In the genomic region with DNA sequence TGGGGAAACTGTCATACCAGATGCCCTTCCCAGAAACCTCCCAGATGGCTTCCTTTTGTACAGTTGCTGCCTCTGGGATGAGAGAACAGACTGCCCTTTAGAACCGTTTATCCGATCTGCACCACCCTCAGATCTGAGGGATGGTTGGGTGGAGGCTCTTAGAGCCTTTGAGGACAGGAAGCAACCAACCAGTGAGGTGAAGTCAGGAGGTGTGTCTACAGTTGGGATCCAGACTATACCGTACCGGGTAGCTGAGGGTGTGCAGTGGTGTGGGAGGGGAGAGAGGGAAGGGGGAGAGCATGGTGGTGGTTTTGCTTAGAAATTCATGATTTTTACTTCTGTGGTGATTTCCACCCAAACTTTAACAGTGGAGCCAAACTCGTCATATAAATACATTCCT, we compare ENCODE assay signal across 21 mouse cellular contexts. TPM values are rescaled to one million over a fixed set of nuclear protein-coding genes. Genes with fewer than 3 reads are reported as not detected.
"Had no signal": no experiment of that assay in that cellular context is flagged by ENCODE, and none has a peak within 500 bp of the region (broad histone marks: within the 10 kb centered on the region; RNA-seq: fewer than 3 reads in every experiment).

No protein-coding gene starts in this region.

- H3K27ac ChIP-seq: limb, embryonic 12.5 days; limb, embryonic 15.5 days; liver, embryonic 14.5 days; midbrain, embryonic 10.5 days; midbrain, embryonic 15.5 days; stomach, postnatal 0 days had no signal

- H3K9ac ChIP-seq: limb, embryonic 12.5 days; limb, embryonic 15.5 days; liver, embryonic 14.5 days; liver, postnatal 0 days; lung, embryonic 14.5 days; midbrain, embryonic 15.5 days had no signal

- H3K27me3 ChIP-seq: limb, embryonic 15.5 days; midbrain, embryonic 15.5 days had no signal

- H3K4me2 ChIP-seq: limb, embryonic 12.5 days; limb, embryonic 15.5 days; liver, embryonic 11.5 days; lung, embryonic 14.5 days; midbrain, embryonic 15.5 days had no signal

- H3K4me3 ChIP-seq: limb, embryonic 12.5 days; limb, embryonic 15.5 days; megakaryocyte, embryonic 14.5 days; midbrain, embryonic 10.5 days; midbrain, embryonic 15.5 days had no signal

- DNase-seq: kidney, adult 18-20 months; kidney, adult 9 months; kidney, postnatal 14 days; kidney, postnatal 4 days; left cerebral cortex, postnatal 4 days; liver, postnatal 0 days; lung, embryonic 14.5 days; lung, postnatal 10 days; lung, postnatal 36 days; right cerebral cortex, postnatal 14 days; right cerebral cortex, postnatal 4 days; thymus, postnatal 25 days had no signal

- H3K4me1 ChIP-seq: limb, embryonic 12.5 days; limb, embryonic 15.5 days had no signal

- H3K36me3 ChIP-seq: limb, embryonic 12.5 days; limb, embryonic 15.5 days; midbrain, embryonic 10.5 days; midbrain, embryonic 15.5 days had no signal

- ATAC-seq: intestine, embryonic 16.5 days; liver, postnatal 0 days; midbrain, embryonic 15.5 days had no signal

- H3K9me3 ChIP-seq: limb, embryonic 12.5 days; limb, embryonic 15.5 days; megakaryocyte, embryonic 14.5 days; midbrain, embryonic 10.5 days; midbrain, embryonic 15.5 days had no signal

RNA-seq across cellular contexts. Expression of gene Wscd2, which starts 58.8 kb away (rescaled TPM):
- polyA plus RNA-seq: liver, postnatal 0 days had no signal
